Mouse (Mus musculus) hindbrain, postnatal 0 days (tissue): ENCODE results near the gene Vmn1r76. TPM values are rescaled to one million over a fixed set of nuclear protein-coding genes. Genes with fewer than 3 reads are reported as not detected.

Experiments
- ATAC-seq: fragments of 200-750 bp; cut with Nextera tagmentation; 2 replicates; pipeline ENCODE4 v1.8.0; 2017; ENCODE audit warnings: mild to moderate bottlenecking, moderate TSS enrichment, moderate library complexity
- DNase-seq: peaks from one replicate; pipeline ENCODE4 v3.0.0-alpha.2; 2015; ENCODE audit warnings: low spot score
- H3K27ac ChIP-seq: fragments of 300-500 bp; sonication (generic); 2 replicates; pipeline ENCODE4 v1.5.1; 2014; ENCODE audit warnings: mild to moderate bottlenecking
- H3K27me3 ChIP-seq: fragments of 300-500 bp; sonication (generic); 2 replicates; pipeline ENCODE4 v1.6.1; 2014; ENCODE audit warnings: low read length, mixed read lengths; ENCODE audit not compliant: insufficient read depth
- H3K36me3 ChIP-seq: fragments of 300-500 bp; sonication (generic); 2 replicates; pipeline ENCODE4 v1.6.1; 2014; ENCODE audit warnings: low read length, mixed read lengths; ENCODE audit not compliant: insufficient read depth
- H3K4me1 ChIP-seq: fragments of 300-500 bp; sonication (generic); 2 replicates; pipeline ENCODE4 v1.6.1; 2014; ENCODE audit warnings: antibody characterized with exemption, low read length, mixed read lengths; ENCODE audit not compliant: insufficient read depth
- H3K4me2 ChIP-seq: fragments of 300-500 bp; sonication (generic); 2 replicates; pipeline ENCODE4 v1.6.1; 2014; ENCODE audit warnings: low read depth, mild to moderate bottlenecking, low read length, moderate library complexity, mixed read lengths
- H3K4me3 ChIP-seq: fragments of 300-500 bp; sonication (generic); 2 replicates; pipeline ENCODE4 v1.5.1; 2014; ENCODE audit warnings: low read length
- H3K9ac ChIP-seq: fragments of 300-500 bp; sonication (generic); replicated peaks from 2 replicates; pipeline ENCODE4 v1.6.1; 2014; ENCODE audit warnings: mild to moderate bottlenecking, low read length, moderate library complexity, mixed read lengths
- H3K9me3 ChIP-seq: fragments of 300-500 bp; sonication (generic); 2 replicates; pipeline ENCODE4 v1.6.1; 2016; ENCODE audit warnings: low read length, mixed read lengths
- CTCF ChIP-seq: IDR thresholded peaks from 2 replicates; pipeline ENCODE4 v1.5.1; 2016; ENCODE audit warnings: antibody characterized with exemption, control low read depth, low read depth
- WGBS: fragments of 180-500 bp; shearing (Covaris S2); extraction: QIAGEN DNeasy Blood & Tissue Kit; methylation state at CpG from one replicate; pipeline ENCODE4 v1.1.7; 2014; 5-methylcytosine and 5-hydroxymethylcytosine counted together
- polyA plus RNA-seq: library from polyadenylated mRNA; unstranded; fragments of >200 nt; fragmentation: Nextera tagmentation; extraction: Ambion mirVana; gene quantifications from 2 replicates; pipeline ENCODE4 v1.2.1, GENCODE M21; 2015
- total RNA-seq: library from RNA; depleted of rRNA; stranded (reverse); fragments of >200 nt; gene quantifications from 2 replicates; pipeline ENCODE4 v1.2.3, GENCODE M21; 2014; rRNA removed

The Vmn1r76 gene
- total RNA-seq = not detected in 2 replicates
- not detected in 2 replicates for polyA plus RNA-seq

GRCm38 (mm10) chr7:11938113-11938512 is at the start of gene Vmn1r76:
Vmn1r76 (minus strand) TSS chr7:11938213.
- DNase-seq (no peak), ATAC-seq (no peak)
- no peak within 1 kb of the TSS for H3K27ac ChIP-seq
- no peaks in the 10 kb centered on the region for H3K36me3 ChIP-seq
- H3K9ac ChIP-seq = no peak within 1 kb of the TSS
- H3K27me3 ChIP-seq = no peaks in the 10 kb centered on the region
- TF ChIP-seq CTCF = no peak
- H3K4me2 ChIP-seq = no peak within 1 kb of the TSS
- no peak within 1 kb of the TSS for H3K4me3 ChIP-seq
- H3K9me3 ChIP-seq = peaks cover 11% of the 10 kb centered on the region; the same call in 1 of the 2 replicates
- H3K4me1 ChIP-seq = no peaks in the 10 kb centered on the region

DNA sequence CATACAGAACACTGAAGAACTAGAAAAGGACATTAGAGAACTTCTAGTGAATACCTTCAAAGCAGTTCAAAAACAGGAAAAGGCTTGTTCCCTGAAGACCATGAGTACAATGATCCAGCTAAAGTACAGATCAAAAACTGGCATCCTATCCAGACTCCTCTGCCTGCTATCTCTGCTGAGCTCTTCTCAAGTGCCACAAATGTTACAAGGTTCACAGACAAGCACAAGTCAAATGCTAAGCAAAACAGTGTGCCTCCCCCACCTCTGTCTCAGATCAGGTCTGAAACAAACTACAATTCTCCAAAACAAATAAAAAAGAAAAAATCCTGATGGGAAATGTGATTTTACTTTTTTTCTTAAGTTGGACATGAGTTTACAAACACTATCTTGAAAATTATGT is 34.6 kb upstream of the Vmn1r76 start:
- no peak for DNase-seq
- peaks cover 14% of the 10 kb centered on the region for H3K9me3 ChIP-seq
- no peak overlapping the region for H3K4me3 ChIP-seq
- TF ChIP-seq CTCF = no peak
- H3K4me1 ChIP-seq = no peaks in the 10 kb centered on the region
- no peak for ATAC-seq
- no peaks in the 10 kb centered on the region for H3K36me3 ChIP-seq
- H3K27ac ChIP-seq = no peak overlapping the region
- no peaks in the 10 kb centered on the region for H3K27me3 ChIP-seq
- no peak overlapping the region for H3K4me2 ChIP-seq
- no peak overlapping the region for H3K9ac ChIP-seq

DNA sequence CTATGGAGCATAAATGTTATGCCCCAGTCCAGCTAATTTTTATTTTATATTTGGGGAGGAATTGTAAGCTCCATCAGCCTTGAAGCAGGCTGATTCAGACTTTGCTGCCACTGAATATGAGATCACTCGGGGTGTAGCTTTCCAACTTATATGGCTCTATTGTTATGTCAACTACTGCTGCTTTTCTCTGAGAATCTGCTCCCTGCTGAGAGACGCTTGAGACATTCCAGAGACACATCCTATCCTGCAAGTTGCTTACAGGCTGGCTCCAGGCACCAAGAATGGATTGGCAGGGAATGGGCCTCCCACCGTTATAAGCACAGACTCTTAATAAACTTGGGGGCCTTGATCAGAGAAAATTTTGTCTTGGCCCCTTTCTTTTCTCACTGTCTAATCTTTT is 10.0 kb upstream of the Vmn1r76 start:
- no peaks in the 10 kb centered on the region for H3K36me3 ChIP-seq
- ATAC-seq = no peak
- 57% methylated on average over 3 of the region's 3 CpGs for WGBS
- no peaks in the 10 kb centered on the region for H3K4me1 ChIP-seq
- peaks cover 9% of the 10 kb centered on the region; the same call in 1 of the 2 replicates for H3K9me3 ChIP-seq
- DNase-seq = no peak
- H3K4me3 ChIP-seq = no peak overlapping the region
- no peaks in the 10 kb centered on the region for H3K27me3 ChIP-seq
- no peak overlapping the region for H3K9ac ChIP-seq
- no peak overlapping the region for H3K27ac ChIP-seq
- TF ChIP-seq CTCF = no peak
- H3K4me2 ChIP-seq = no peak overlapping the region

DNA sequence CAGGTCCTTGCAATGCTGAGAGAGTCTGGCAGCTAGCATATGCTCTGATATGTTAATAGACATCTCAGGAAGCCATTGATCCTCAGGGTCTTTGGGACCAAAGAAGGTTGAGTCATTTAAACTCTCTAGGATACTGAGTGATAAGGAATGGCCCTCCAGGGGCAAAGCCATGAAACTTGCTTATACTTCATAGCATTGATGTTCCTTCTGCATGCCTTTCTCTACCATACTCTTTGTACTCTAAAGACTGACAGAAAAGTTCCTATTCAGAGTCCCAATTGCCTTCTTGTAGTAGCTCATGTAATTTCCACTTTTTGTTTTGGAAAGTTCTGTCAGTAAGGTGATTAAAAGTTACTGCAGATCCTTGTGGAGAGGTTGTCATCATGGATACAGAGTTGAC is 63.7 kb downstream of the Vmn1r76 start, which contains the start of gene Vmn1r75:
Vmn1r75 (plus strand) TSS at position 301 of the 400 bp plus-strand sequence.
- no peak within 1 kb of the TSS for H3K27ac ChIP-seq
- ATAC-seq (no peak), DNase-seq (no peak)
- no peak for TF ChIP-seq CTCF
- no peak within 1 kb of the TSS for H3K4me2 ChIP-seq
- H3K4me1 ChIP-seq = no peaks in the 10 kb centered on the region
- no peak within 1 kb of the TSS for H3K9ac ChIP-seq
- no peak within 1 kb of the TSS for H3K4me3 ChIP-seq
- H3K27me3 ChIP-seq = no peaks in the 10 kb centered on the region
- peaks cover 3% of the 10 kb centered on the region; the same call in 1 of the 2 replicates for H3K9me3 ChIP-seq
- no peaks in the 10 kb centered on the region for H3K36me3 ChIP-seq

Other genes starting within 250 kb of the Vmn1r76 start
- gene Vmn1r73, start 207.9 kb downstream of the Vmn1r76 start, total RNA-seq = not detected in 2 replicates
- not detected in 2 replicates for gene Vmn1r73, start 207.9 kb downstream of the Vmn1r76 start, polyA plus RNA-seq
- not detected in 2 replicates for gene Vmn1r74, start 104.2 kb downstream of the Vmn1r76 start, total RNA-seq
- not detected in 2 replicates for gene Vmn1r74, start 104.2 kb downstream of the Vmn1r76 start, polyA plus RNA-seq
- not detected in 2 replicates for gene Vmn1r75, start 63.6 kb downstream of the Vmn1r76 start, total RNA-seq
- not detected in 2 replicates for gene Vmn1r75, start 63.6 kb downstream of the Vmn1r76 start, polyA plus RNA-seq
- not detected in 2 replicates for gene Vmn1r77, start 98.5 kb upstream of the Vmn1r76 start, total RNA-seq
- not detected in 2 replicates for gene Vmn1r77, start 98.5 kb upstream of the Vmn1r76 start, polyA plus RNA-seq
- not detected in 2 replicates for gene Vmn1r78, start 212.0 kb upstream of the Vmn1r76 start, total RNA-seq
- not detected in 2 replicates for gene Vmn1r78, start 212.0 kb upstream of the Vmn1r76 start, polyA plus RNA-seq
- gene Vmn1r79, start 233.1 kb upstream of the Vmn1r76 start, total RNA-seq = not detected in 2 replicates
- not detected in 2 replicates for gene Vmn1r79, start 233.1 kb upstream of the Vmn1r76 start, polyA plus RNA-seq